28 mouse cellular contexts compared by ENCODE assay signal in genomic region chr3:96811232-96811631, GRCm38 (mm10). TPM values are rescaled to one million over a fixed set of nuclear protein-coding genes. Genes with fewer than 3 reads are reported as not detected.
A peak's percentile ranks its signal among the peaks of the same experiment; 100 is the strongest.
DNase-seq lines count a peak whose midpoint lies in the region; ATAC-seq and TF ChIP-seq lines count a peak whose summit lies in the region.
"Had no signal": no experiment of that assay in that cellular context is flagged by ENCODE, and none has a peak within 500 bp of the region (broad histone marks: within the 10 kb centered on the region; RNA-seq: fewer than 3 reads in every experiment).

No protein-coding gene starts in this region.

- no peak for TF ChIP-seq POLR2A in bone marrow macrophage, adult 2 months (IDR thresholded peaks at IDR 0.05; ENCODE audit: borderline replicate concordance, low read depth, low read length)

- intact Hi-C loops in heart, postnatal 10 days (cut with DNase I), result loop anchor here (5.0 kb wide), 1 partner anchor 76 kb away; no protein-coding TSS in a partner anchor

- 0 out of 2 replicates have a peak, but pooled peaks cover 16% of the 10 kb centered on the region for H3K27me3 ChIP-seq in heart, embryonic 12.5 days (replicated peaks)
- peaks cover 2% of the 10 kb centered on the region; the same call in 1 of the 2 replicates for H3K27me3 ChIP-seq in heart, embryonic 11.5 days (ENCODE audit: control insufficient read depth, insufficient read depth, low read length)
- H3K27me3 ChIP-seq: CH12.LX; embryonic facial prominence, embryonic 13.5 days; embryonic facial prominence, embryonic 15.5 days; forebrain, embryonic 12.5 days had no signal

- H3K4me3 ChIP-seq in heart, embryonic 12.5 days, result no peak overlapping the region
- no peak overlapping the region for H3K4me3 ChIP-seq in heart, embryonic 11.5 days (ENCODE audit: low read depth, low read length)
- H3K4me3 ChIP-seq in bone marrow macrophage, adult 2 months (ENCODE audit: insufficient read depth, low read length), result no peak overlapping the region
- H3K4me3 ChIP-seq: embryonic facial prominence, embryonic 13.5 days; embryonic facial prominence, embryonic 15.5 days; erythroblast, embryonic 14.5 days; forebrain, embryonic 10.5 days; forebrain, embryonic 12.5 days had no signal

- no peak for DNase-seq in frontal cortex, postnatal 36 days (ENCODE audit: low spot score in 2 of 2)
- DNase-seq in heart, adult 18-20 months, result peak; percentile 16 to 41
- DNase-seq in heart, postnatal 10 days, result peak; percentile 16 to 25
- no peak for DNase-seq in adrenal gland, postnatal 36 days
- DNase-seq: adrenal gland, adult 8-10 months; adrenal gland, postnatal 14 days; B cell, adult 2 months; cerebellum, adult 11-12 months; cerebellum, adult 2 months; cerebellum, adult 9-10 months; cerebellum, postnatal 10 days; cerebellum, postnatal 25 days had no signal

- no peak for TF ChIP-seq CTCF in bone marrow macrophage, adult 2 months (IDR thresholded peaks at IDR 0.05; ENCODE audit: low read depth, low read length)

- H3K36me3 ChIP-seq in heart, embryonic 12.5 days, result peaks cover under 1% of the 10 kb centered on the region; the same call in 1 of the 2 replicates
- no peaks in the 10 kb centered on the region for H3K36me3 ChIP-seq in heart, embryonic 11.5 days (ENCODE audit: control insufficient read depth, insufficient read depth, low read length)
- H3K36me3 ChIP-seq: embryonic facial prominence, embryonic 15.5 days; forebrain, embryonic 10.5 days; G1E had no signal

- no peak overlapping the region for H3K9ac ChIP-seq in heart, embryonic 12.5 days
- H3K9ac ChIP-seq in heart, embryonic 11.5 days (ENCODE audit: low read depth, low read length), result no peak overlapping the region
- H3K9ac ChIP-seq: embryonic facial prominence, embryonic 13.5 days; embryonic facial prominence, embryonic 15.5 days; forebrain, embryonic 12.5 days had no signal

- H3K27ac ChIP-seq in heart, embryonic 12.5 days (ENCODE audit: poor library complexity, severe bottlenecking), result no peak overlapping the region
- no peak overlapping the region for H3K27ac ChIP-seq in heart, embryonic 11.5 days (ENCODE audit: low read depth, low read length)
- H3K27ac ChIP-seq in bone marrow macrophage, adult 2 months (ENCODE audit: insufficient read depth, low read depth, low read length), result peak overlapping the region; percentile 48
- H3K27ac ChIP-seq: embryonic facial prominence, embryonic 13.5 days; embryonic facial prominence, embryonic 15.5 days; forebrain, embryonic 10.5 days; forebrain, embryonic 12.5 days had no signal

- WGBS in heart, embryonic 12.5 days, result 59% methylated on average over 3 of the region's 3 CpGs
- 65% methylated on average over 3 of the region's 3 CpGs for WGBS in heart, embryonic 11.5 days (ENCODE audit: insufficient replicate concordance)

- ATAC-seq in frontal cortex, adult (ENCODE audit: low TSS enrichment), result 0 out of 2 replicates have a peak, but pooled peaks have one; percentile 33
- ATAC-seq in heart, embryonic 12.5 days (ENCODE audit: insufficient number of reproducible peaks, low FRiP score), result no peak
- ATAC-seq in heart, embryonic 11.5 days (replicated peaks; ENCODE audit: insufficient number of reproducible peaks, low FRiP score, low TSS enrichment), result no peak
- ATAC-seq: CD4-positive, CD25-positive, alpha-beta regulatory T cell, adult 4 months; forebrain, embryonic 14.5 days; forebrain, embryonic 16.5 days had no signal

- H3K4me2 ChIP-seq in heart, embryonic 12.5 days, result no peak overlapping the region
- H3K4me2 ChIP-seq in heart, embryonic 11.5 days, result no peak overlapping the region
- H3K4me2 ChIP-seq: embryonic facial prominence, embryonic 13.5 days; embryonic facial prominence, embryonic 15.5 days; forebrain, embryonic 12.5 days had no signal

- H3K9me3 ChIP-seq in heart, embryonic 12.5 days (replicated peaks), result 0 out of 2 replicates have a peak, but pooled peaks cover 5% of the 10 kb centered on the region
- H3K9me3 ChIP-seq in heart, embryonic 11.5 days (replicated peaks; ENCODE audit: control insufficient read depth, low read length), result no peaks in the 10 kb centered on the region
- H3K9me3 ChIP-seq: embryonic facial prominence, embryonic 13.5 days; embryonic facial prominence, embryonic 15.5 days; forebrain, embryonic 10.5 days; forebrain, embryonic 12.5 days; G1E had no signal

- peaks cover 24% of the 10 kb centered on the region for H3K4me1 ChIP-seq in heart, embryonic 12.5 days (replicated peaks)
- peaks cover 8% of the 10 kb centered on the region for H3K4me1 ChIP-seq in heart, embryonic 11.5 days (ENCODE audit: control insufficient read depth, insufficient read depth, low read length)
- H3K4me1 ChIP-seq in bone marrow macrophage, adult 2 months (ENCODE audit: control insufficient read depth, insufficient read depth, low read length), result peaks cover 24% of the 10 kb centered on the region

RNA-seq across cellular contexts. Expression of gene Pdzk1, which starts 17.9 kb away (rescaled TPM):
- total RNA-seq in heart, adult 18-20 months (2021), result not detected
- polyA plus RNA-seq in heart, embryonic 12.5 days (2016; fragmentation: Nextera tagmentation; extraction: Ambion mirVana), result 0.36 TPM in 1 of 2 replicates, not detected in the other
- under 1 TPM; 0.17 to 0.31 TPM for total RNA-seq in heart, postnatal 10 days (2021)
- 0.10 TPM in 1 of 2 replicates, not detected in the other for polyA plus RNA-seq in heart, embryonic 11.5 days (2014; fragmentation: Nextera tagmentation; extraction: Ambion mirVana)
- not detected in 2 replicates for polyA plus RNA-seq in bone marrow macrophage, adult 2 months (2012; ENCODE audit: insufficient read depth, insufficient read length, missing spikeins)
- total RNA-seq in adrenal gland, postnatal 36 days (2021), result not detected
- polyA plus RNA-seq: embryonic facial prominence, embryonic 11.5 days; embryonic facial prominence, embryonic 13.5 days; embryonic facial prominence, embryonic 15.5 days; erythroblast, embryonic 14.5 days; forebrain, embryonic 10.5 days; forebrain, embryonic 12.5 days; forebrain, embryonic 14.5 days had no signal

RNA-seq across cellular contexts. Expression of gene Cd160, which starts 17.9 kb away (rescaled TPM):
- total RNA-seq in heart, adult 18-20 months (2021), result not detected
- polyA plus RNA-seq in heart, embryonic 12.5 days (2016; fragmentation: Nextera tagmentation; extraction: Ambion mirVana), result 0.08 TPM in 1 of 2 replicates, not detected in the other
- total RNA-seq in heart, postnatal 10 days (2021), result not detected
- polyA plus RNA-seq in heart, embryonic 11.5 days (2014; fragmentation: Nextera tagmentation; extraction: Ambion mirVana), result 0.14 TPM in 1 of 2 replicates, not detected in the other
- polyA plus RNA-seq in bone marrow macrophage, adult 2 months (2012; ENCODE audit: insufficient read depth, insufficient read length, missing spikeins), result not detected in 2 replicates
- total RNA-seq in adrenal gland, postnatal 36 days (2021), result under 1 TPM in 1 of 2 experiments, not detected in 1; 0.16 TPM
- total RNA-seq: adrenal gland, postnatal 14 days; CH12.LX had no signal
- polyA plus RNA-seq: cerebellum, adult 2 months; cortical plate, adult 2 months; embryonic facial prominence, embryonic 11.5 days; erythroblast, embryonic 14.5 days had no signal

Comparison
In these comparisons a context has a peak if more than half of its experiments do, and no peak if none do; other contexts are left out.
1. DNase-seq: peak in heart, adult 18-20 months (2 of 2) and heart, postnatal 10 days (2 of 2); none in frontal cortex, postnatal 36 days (0 of 2) and adrenal gland, postnatal 36 days (0 of 2).